ENCODE assay signal across 8 mouse cellular contexts in genomic region chr5:121712934-121713538, GRCm38 (mm10). TPM values are rescaled to one million over a fixed set of nuclear protein-coding genes. Genes with fewer than 3 reads are reported as not detected.
DNase-seq lines count a peak whose midpoint lies in the region; ATAC-seq lines count a peak whose summit lies in the region.

No protein-coding gene starts in this region.

- H3K9me3 ChIP-seq in erythroblast, embryonic 14.5 days (ENCODE audit: control insufficient read depth, low read length), result no peaks in the 10 kb centered on the region
- no peaks in the 10 kb centered on the region for H3K9me3 ChIP-seq in heart, embryonic 16.5 days (replicated peaks; ENCODE audit: control insufficient read depth, low read length)

- H3K4me3 ChIP-seq in erythroblast, embryonic 14.5 days (replicated peaks), result peak overlapping the region; percentile 93
- peak overlapping the region; percentile 99 for H3K4me3 ChIP-seq in heart, embryonic 16.5 days (ENCODE audit: low read length)

- H3K4me1 ChIP-seq in erythroblast, embryonic 14.5 days (ENCODE audit: control insufficient read depth), result peaks cover 50% of the 10 kb centered on the region
- peaks cover 29% of the 10 kb centered on the region for H3K4me1 ChIP-seq in heart, embryonic 16.5 days (ENCODE audit: control insufficient read depth, insufficient read depth, low read length)

- peak overlapping the region; percentile 98 for H3K27ac ChIP-seq in heart, embryonic 16.5 days (ENCODE audit: low read length)

- ATAC-seq in heart, embryonic 16.5 days (replicated peaks; ENCODE audit: extremely low read depth, insufficient read depth, low FRiP score), result peak; percentile 55

- no peaks in the 10 kb centered on the region for H3K27me3 ChIP-seq in erythroblast, embryonic 14.5 days (ENCODE audit: control insufficient read depth)
- no peaks in the 10 kb centered on the region for H3K27me3 ChIP-seq in heart, embryonic 16.5 days (ENCODE audit: control insufficient read depth, insufficient read depth, low read length)

- peak overlapping the region; percentile 82 for H3K4me2 ChIP-seq in heart, embryonic 16.5 days (ENCODE audit: low read depth, low read length)

- DNase-seq in ES-CJ7 (ENCODE audit: low read depth, low spot score), result peak; percentile 42
- DNase-seq in adrenal gland, postnatal 36 days, result peak; percentile 71 to 80
- DNase-seq in kidney, postnatal 25 days, result peak; percentile 73 to 85
- peak; percentile 53 for DNase-seq in lung, postnatal 14 days
- DNase-seq in right cerebral cortex, postnatal 14 days, result peak; percentile 32
- no peak for DNase-seq in c-Kit-positive CD71-positive TER-119-positive erythroid progenitor cells, embryonic 14.5 days (ENCODE audit: low spot score)

- WGBS in heart, embryonic 16.5 days, result 1% methylated on average over 27 of the region's 32 CpGs

- peak overlapping the region; percentile 99 for H3K9ac ChIP-seq in heart, embryonic 16.5 days (ENCODE audit: low read length)

- H3K36me3 ChIP-seq in erythroblast, embryonic 14.5 days (ENCODE audit: control insufficient read depth), result peaks cover 26% of the 10 kb centered on the region
- no peaks in the 10 kb centered on the region for H3K36me3 ChIP-seq in heart, embryonic 16.5 days (ENCODE audit: control insufficient read depth, insufficient read depth)

RNA-seq across cellular contexts. Expression of gene Atxn2, which starts 1.9 kb away (rescaled TPM):
- total RNA-seq in adrenal gland, postnatal 36 days (2021), result 100 to 1,000 TPM; 158 to 166 TPM
- polyA plus RNA-seq in erythroblast, embryonic 14.5 days (2012), result 11.4 and 12.2 TPM in 2 replicates
- polyA plus RNA-seq in heart, embryonic 16.5 days (2015; fragmentation: Nextera tagmentation; extraction: Ambion mirVana), result 36.0 and 38.4 TPM in 2 replicates

RNA-seq across cellular contexts. Expression of gene Brap, which starts 52.7 kb away (rescaled TPM):
- total RNA-seq in adrenal gland, postnatal 36 days (2021), result 10 to 100 TPM; 51.4 to 52.2 TPM
- 1.1 and 1.2 TPM in 2 replicates for polyA plus RNA-seq in erythroblast, embryonic 14.5 days (2012)
- 29.0 and 30.0 TPM in 2 replicates for polyA plus RNA-seq in heart, embryonic 16.5 days (2015; fragmentation: Nextera tagmentation; extraction: Ambion mirVana)

RNA-seq across cellular contexts. Expression of gene Acad10, which starts 52.7 kb away (rescaled TPM):
- total RNA-seq in adrenal gland, postnatal 36 days (2021), result 10 to 100 TPM; 18.2 to 25.6 TPM
- polyA plus RNA-seq in erythroblast, embryonic 14.5 days (2012), result 0.05 and 0.09 TPM in 2 replicates
- polyA plus RNA-seq in heart, embryonic 16.5 days (2015; fragmentation: Nextera tagmentation; extraction: Ambion mirVana), result 2.2 and 2.6 TPM in 2 replicates

Comparison
In these comparisons a context has a peak if more than half of its experiments do, and no peak if none do; other contexts are left out.
1. RNA of gene Brap, which starts 52.7 kb away (polyA plus RNA-seq): 29.0 to 30.0 TPM in heart, embryonic 16.5 days; 1.1 to 1.2 TPM in erythroblast, embryonic 14.5 days; every median in the first group is over 10 times any median in the second.